Mouse (Mus musculus): ENCODE results near the gene Cdk2.
"Not testable (repeated sequence)": the region's sequence is repeated elsewhere in the genome, so short reads cannot be mapped to it uniquely, and the experiment has no call there.

Gene Cdk2

DNA sequence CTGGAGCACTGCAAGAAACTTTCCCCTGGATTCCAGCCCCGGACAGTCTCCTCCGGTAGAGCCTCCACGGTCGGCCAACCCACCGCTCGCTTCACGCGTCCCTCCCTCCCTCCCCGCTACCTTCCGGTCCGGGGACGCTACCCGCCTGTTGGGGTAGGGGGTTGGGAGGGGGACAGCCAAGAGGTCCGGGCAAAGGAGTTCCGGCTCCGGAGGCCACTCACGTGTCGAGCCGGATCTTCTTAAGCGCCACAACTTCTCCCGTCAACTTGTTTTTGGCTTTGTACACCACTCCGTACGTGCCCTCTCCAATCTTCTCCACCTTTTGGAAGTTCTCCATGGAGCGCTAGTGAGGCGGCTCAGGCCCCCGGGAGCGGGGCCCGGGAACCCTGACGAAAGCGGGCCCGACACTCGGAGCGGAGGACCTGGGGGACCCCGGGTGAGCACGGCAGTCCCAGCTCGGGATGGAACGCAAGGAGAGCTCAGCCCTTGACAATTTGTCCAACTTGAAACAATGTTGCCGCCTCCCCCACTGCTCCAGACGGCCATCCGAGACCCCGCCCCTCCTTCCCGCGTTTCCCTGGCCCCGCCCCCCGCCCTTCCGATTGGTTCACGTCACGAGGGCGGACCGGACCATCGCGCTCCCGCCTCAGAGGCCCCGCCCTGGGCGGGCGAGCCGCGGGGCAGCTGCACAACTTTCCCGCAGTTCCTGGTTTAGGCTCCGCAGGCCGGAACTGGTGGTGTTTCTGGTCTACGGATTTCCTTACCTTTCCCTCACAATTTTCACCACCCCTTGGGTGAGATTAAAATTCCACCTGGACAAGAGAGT is at the start of gene Cdk2:
Cdk2 (minus strand) TSS at position 541 of the 826 bp plus-strand sequence.
- in situ Hi-C loops (cut with MboI; ENCODE audit: low sequenced_read_pairs): no loop called here

- in situ Hi-C loops (cut with MboI; ENCODE audit: low sequenced_read_pairs): no loop called here
These were observed 43.5 kb upstream of the Cdk2 start for GRCm38 (mm10) chr10:128748252-128748864.

- in situ Hi-C loops (cut with MboI; ENCODE audit: low sequenced_read_pairs): no loop called here
These were observed 42.9 kb upstream of the Cdk2 start, which contains the start of gene Pym1 for GRCm38 (mm10) chr10:128747646-128748251. Gene Pym1 (plus strand): TSS chr10:128747889.

DNA sequence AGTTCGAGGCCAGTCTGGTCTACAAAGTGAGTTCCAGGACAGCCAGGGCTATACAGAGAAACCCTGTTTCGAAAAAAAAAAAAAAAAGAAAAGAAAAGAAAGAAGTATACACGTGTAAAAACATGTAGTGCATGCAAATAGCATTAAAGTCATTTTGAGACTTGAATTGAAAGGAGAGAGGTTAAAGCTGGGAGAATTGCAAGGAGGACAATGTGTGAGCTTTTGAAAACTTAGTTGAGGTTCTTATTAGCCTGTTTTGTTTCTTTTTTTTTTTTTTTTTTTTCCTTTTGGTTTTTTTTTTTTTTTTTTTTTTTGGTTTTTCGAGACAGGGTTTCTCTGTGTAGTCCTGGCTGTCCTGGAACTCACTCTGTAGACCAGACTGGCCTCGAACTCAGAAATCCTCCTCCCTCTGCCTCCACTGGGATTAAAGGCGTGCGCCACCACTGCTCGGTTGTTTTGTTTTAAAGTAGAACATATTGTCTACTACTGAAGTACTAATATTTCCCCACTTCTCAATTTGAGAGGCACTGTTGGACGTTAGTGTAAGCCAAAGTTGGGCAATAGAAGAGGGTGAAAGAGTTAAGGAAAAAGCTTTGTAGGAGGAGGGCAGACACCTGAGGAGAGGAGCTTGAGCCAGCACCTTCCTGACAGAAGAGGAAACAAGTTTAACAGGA is 42.3 kb upstream of the Cdk2 start:
- in situ Hi-C loops (cut with MboI; ENCODE audit: low sequenced_read_pairs): no loop called here

DNA sequence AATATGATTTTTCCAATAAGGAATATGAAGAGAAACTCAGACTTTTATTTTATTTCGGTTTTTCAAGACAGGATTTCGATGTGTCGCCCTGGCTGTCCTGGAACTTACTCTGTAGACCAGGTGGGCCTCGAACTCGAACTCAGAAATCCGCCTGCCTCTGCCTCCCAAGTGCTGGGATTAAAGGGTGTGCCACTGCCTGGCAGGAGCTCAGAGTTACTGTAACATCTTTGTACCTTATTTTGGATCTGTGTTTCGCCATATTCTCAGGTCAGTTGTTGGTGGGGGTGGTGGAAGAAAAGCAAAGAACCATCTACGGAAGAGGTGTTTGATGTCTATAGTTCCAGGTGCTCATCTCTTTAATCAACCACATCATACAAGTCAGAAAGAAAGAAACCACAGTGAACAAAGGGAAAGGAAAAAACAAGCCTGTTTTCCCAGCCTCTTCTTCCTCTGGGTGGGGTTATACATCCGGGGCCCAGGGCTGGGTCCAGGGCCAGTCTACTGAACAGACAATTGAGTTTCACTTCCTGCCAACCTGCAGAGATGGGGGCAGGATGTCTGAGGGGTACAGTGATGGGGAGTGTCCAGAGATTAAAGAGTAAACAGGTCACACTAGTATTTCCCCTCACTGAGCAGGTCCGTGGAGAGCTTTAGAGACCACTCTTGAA is 41.2 kb upstream of the Cdk2 start:
- in situ Hi-C loops (cut with MboI; ENCODE audit: low sequenced_read_pairs): no loop called here

DNA sequence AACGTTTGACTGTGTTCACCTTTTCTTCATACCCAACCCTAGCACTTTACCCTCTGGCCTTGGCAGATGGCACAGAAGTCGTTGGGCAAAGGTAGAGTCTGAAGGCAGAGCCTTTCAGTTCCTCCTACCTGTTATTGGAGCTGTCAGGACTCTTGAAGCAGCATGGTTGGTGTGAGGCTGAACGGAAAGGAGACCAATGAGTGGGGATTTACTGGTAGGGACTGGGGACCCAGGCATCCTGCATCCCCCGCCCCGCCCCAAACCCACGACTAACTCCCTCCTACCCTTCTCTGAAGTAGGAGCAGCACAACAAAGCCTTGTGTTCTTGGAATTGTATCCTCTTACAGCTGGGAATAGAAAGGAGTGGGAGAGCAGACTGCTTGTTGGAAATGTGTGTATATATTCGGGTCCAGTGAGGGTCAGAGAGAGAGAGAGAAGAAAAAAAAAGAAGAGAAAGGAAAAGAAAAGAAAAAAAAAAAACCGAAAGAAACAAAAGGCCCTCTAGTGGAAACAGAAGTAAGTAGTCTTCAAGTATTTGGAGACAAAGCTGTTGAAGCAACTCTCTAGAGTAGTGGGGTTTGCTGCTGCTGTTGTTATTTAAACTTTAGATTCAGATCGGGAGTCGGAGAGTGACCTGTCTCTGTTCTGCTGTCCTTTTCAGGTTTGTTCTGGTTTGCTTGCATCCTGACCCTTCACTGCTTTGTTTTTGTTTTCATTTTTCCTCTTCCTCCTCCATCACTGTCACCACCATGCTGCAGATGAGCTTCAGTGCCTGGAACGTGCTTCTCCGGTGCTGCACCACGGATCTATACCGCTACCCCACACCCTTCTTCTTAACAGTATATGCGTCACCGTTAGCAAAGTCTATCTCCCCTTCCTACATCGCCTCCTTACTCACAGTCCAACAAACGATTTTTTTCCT is 40.1 kb upstream of the Cdk2 start, which contains the start of gene Dgka:
Dgka (minus strand) TSS at position 176 of the 922 bp plus-strand sequence.
- in situ Hi-C loops (cut with MboI; ENCODE audit: low sequenced_read_pairs): no loop called here

DNA sequence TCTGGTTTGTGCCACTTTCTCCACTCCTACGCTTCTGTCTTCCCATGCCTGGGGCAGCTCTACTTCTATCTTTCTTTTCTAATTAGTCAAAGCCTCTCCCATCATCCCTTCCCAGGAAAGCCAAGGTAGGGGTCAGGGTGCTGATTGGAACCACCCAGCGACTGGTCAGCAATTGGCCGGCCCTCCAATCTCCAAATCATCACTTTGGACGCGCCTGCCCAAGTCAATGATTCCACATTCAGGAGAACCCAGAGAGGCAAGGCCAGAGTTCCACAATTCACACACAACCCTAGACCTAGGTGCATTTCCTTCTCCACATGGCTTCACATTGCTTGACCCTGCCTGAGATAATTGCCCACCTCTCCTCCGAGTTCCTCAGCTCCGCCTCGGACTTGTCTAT is 39.4 kb upstream of the Cdk2 start:
- in situ Hi-C loops (cut with MboI; ENCODE audit: low sequenced_read_pairs): no loop called here

DNA sequence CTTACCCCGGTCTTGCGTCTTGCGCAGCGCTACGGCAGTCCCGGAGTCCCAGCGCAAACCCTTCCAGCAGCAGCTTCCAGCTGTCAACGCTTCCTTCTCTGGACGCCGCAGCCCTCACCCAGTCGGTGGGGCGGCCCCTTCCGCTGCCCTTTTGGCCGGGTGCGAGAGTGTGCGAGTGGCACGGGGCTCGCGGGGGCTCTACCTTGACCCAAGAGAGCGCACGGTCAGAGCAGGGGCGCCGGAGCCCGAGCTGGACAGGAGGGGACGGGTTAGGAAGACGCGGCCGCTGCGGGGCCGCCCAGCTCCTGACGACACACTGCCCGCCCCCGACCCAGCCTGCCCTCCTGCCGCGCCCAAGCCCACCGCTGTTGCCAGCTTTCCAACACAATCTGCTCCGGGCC is 39.0 kb upstream of the Cdk2 start:
- in situ Hi-C loops (cut with MboI; ENCODE audit: low sequenced_read_pairs): no loop called here

- in situ Hi-C loops (cut with MboI; ENCODE audit: low sequenced_read_pairs): no loop called here
These were observed 38.4 kb upstream of the Cdk2 start for GRCm38 (mm10) chr10:128743235-128743634.

DNA sequence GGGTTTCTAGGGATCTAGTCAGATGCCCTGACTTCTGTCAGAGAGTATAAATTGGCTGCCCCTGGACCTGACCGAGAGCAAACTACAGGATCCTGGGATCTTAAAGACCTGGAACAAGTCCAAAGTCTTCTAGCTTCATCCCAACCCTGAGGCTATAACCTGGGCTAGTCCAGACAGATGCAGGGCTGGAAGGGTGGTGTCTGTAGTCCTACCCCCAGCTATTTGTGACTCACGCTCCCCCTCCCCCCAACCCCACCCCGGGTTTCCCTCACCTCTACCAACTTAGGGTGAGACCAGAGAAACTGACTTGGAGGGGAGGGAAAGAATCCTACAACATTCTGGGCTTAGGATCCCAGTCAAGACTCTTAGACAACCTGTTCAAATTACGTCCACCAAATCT is 37.8 kb upstream of the Cdk2 start:
- in situ Hi-C loops (cut with MboI; ENCODE audit: low sequenced_read_pairs): no loop called here

DNA sequence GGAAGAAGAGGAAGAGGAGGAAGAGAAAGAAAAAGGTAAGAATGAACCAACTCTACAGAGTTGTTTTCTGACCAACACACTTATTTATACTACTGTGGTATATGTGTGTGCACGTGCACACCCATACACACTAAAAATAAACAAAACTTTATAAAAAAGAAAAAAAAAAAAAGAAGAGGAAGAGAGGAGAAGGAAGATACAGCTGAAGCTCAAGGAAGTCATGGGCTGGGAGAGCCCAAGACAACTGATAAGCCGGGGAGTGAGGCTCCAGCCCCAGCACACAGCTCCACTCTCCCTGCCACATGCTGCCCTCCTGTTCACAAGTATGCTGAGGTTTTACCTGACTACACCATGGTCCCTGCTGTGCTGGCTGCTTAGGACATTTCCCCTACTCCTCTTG is 35.5 kb upstream of the Cdk2 start:
- in situ Hi-C loops (cut with MboI; ENCODE audit: low sequenced_read_pairs): no loop called here

GRCm38 (mm10) chr10:128737435-128737834 is 32.6 kb upstream of the Cdk2 start:
- in situ Hi-C loops (cut with MboI; ENCODE audit: low sequenced_read_pairs): no loop called here

- in situ Hi-C loops (cut with MboI; ENCODE audit: low sequenced_read_pairs): no loop called here
These were observed 27.2 kb upstream of the Cdk2 start for GRCm38 (mm10) chr10:128731992-128732391.

DNA sequence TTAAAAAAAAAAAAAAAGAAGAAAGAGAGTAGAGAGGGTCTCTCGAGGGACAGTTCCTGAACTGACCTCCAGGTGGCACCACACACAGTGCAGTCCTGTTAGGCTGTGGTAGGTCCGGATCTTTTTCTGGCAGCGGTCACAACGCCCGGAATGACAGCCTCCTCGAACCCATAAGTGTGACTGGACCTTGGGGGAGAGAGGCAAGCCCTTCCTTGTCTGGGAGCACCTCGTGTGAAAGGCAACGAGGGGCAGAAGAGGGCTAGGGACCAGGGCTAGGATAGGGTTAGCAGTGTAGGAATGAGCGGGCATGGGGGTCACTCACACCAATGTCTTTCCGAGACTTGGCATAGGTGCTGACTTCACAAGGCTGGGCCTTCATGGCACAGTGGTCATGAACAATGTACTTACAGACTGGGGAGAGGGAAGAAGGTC is 26.2 kb upstream of the Cdk2 start:
- in situ Hi-C loops (cut with MboI; ENCODE audit: low sequenced_read_pairs): no loop called here

- in situ Hi-C loops (cut with MboI; ENCODE audit: low sequenced_read_pairs): no loop called here
These were observed 23.2 kb upstream of the Cdk2 start for GRCm38 (mm10) chr10:128728059-128728458.

DNA sequence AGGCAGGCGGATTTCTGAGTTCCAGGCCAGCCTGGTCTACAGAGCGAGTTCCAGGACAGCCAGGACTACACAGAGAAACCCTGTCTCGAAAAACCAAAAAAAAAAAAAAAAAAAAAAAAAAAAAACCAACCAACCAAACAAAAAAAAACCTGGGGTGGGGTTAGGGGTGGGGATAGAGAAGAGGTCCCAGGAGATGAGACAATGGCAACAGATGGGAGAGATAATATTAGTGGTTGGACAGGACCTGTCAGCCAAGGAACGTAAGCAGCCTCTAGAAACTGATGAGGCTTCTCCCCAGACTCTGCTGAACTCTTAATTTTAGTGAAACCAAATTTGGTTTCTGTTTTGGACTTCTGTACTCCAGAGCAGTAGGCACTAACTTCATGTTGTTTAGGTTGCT is 20.6 kb upstream of the Cdk2 start:
- in situ Hi-C loops (cut with MboI; ENCODE audit: low sequenced_read_pairs): not testable (repeated sequence)

DNA sequence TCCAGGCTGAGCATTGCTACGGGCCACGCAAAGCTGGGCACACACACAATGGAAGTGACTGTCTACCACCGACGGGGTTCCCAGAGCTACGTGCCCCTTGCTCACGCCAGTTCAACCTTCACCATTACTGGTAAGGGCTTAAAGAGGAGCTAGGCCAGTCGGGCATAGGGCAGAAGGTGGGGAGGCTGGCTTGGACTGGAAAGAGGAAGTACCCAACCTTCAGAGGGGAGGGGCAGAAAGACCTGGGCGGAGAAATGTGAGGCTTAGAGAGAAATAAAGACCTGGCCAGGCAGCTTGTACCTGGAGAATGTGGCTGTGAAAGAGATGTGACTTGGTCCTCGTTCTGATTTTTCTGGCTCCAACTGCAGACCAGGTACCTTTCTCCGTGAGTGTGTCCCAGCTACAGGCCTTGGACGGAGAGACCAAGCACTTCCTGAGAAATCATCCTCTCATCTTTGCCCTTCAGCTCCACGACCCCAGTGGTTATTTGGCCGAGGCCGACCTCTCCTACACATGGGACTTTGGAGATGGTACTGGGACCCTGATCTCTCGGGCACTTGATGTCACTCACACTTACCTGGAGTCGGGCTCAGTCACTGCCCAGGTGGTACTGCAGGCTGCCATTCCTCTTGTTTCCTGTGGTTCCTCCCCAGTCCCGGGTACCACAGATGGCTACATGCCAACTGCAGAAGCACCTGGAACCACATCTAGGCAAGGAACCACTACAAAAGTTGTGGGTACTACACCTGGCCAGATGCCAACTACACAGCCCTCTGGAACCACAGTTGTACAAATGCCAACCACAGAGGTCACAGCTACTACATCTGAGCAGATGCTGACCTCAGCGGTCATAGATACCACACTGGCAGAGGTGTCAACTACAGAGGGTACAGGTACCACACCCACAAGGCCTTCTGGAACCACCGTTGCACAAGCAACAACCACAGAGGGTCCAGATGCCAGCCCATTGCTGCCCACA is 11.0 kb upstream of the Cdk2 start:
- in situ Hi-C loops (cut with MboI; ENCODE audit: low sequenced_read_pairs): no loop called here

- in situ Hi-C loops (cut with MboI; ENCODE audit: low sequenced_read_pairs): not testable (repeated sequence)
These were observed 6.5 kb upstream of the Cdk2 start for GRCm38 (mm10) chr10:128711318-128711717.

DNA sequence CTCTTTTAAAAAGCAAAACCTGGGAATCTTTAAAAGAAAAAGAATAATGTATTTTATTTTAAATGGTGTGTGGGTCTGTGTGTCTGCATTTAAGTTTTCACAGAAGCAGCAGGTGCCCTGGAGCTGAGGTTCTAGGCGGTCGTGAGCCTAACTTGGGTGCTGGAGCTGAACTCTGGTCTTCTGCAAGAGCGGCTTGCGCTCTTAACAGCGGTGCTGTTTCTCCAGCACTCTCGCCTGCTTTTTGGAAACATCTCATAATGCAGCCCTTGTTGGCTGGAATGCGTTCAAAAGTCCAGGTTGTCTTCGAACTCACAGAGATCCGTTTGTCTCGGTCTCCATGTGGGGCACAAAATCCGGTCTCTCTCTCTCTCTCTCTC is 474 bp upstream of the Cdk2 start:
- in situ Hi-C loops (cut with MboI; ENCODE audit: low sequenced_read_pairs): no loop called here
